Mouse (Mus musculus) liver, postnatal 0 days (tissue): ENCODE results near the gene Epha4. TPM values are rescaled to one million over a fixed set of nuclear protein-coding genes. Genes with fewer than 3 reads are reported as not detected.

Source experiments
- ATAC-seq: fragments of 200-750 bp; cut with Nextera tagmentation; 2 replicates; pipeline ENCODE4 v1.8.0; 2017; ENCODE audit warnings: mild to moderate bottlenecking, moderate library complexity
- DNase-seq: peaks from one replicate; pipeline ENCODE4 v3.0.0-alpha.2; 2016
- H3K27ac ChIP-seq: fragments of 300-500 bp; sonication (generic); 2 replicates; pipeline ENCODE4 v1.5.1; 2014; ENCODE audit warnings: antibody characterized with exemption, moderate library complexity, mild to moderate bottlenecking, low read depth
- H3K27me3 ChIP-seq: fragments of 300-500 bp; sonication (generic); 2 replicates; pipeline ENCODE4 v1.6.1; 2014; ENCODE audit warnings: low read length, control low read depth, mixed read lengths; ENCODE audit not compliant: insufficient read depth
- H3K36me3 ChIP-seq: fragments of 300-500 bp; sonication (generic); replicated peaks from 2 replicates; pipeline ENCODE4 v1.6.1; 2014; ENCODE audit warnings: mild to moderate bottlenecking, control low read depth, low read length, moderate library complexity, mixed read lengths; ENCODE audit not compliant: insufficient read depth
- H3K4me1 ChIP-seq: fragments of 300-500 bp; sonication (generic); 2 replicates; pipeline ENCODE4 v1.6.1; 2014; ENCODE audit warnings: antibody characterized with exemption, mild to moderate bottlenecking, control low read depth; ENCODE audit not compliant: insufficient read depth
- H3K4me2 ChIP-seq: fragments of 300-500 bp; sonication (generic); 2 replicates; pipeline ENCODE4 v1.6.1; 2014; ENCODE audit warnings: low read depth, mild to moderate bottlenecking, low read length, moderate library complexity, mixed read lengths
- H3K4me3 ChIP-seq: fragments of 300-500 bp; sonication (generic); 2 replicates; pipeline ENCODE4 v1.5.1; 2014; ENCODE audit warnings: low read depth, low read length
- H3K9ac ChIP-seq: fragments of 300-500 bp; sonication (generic); replicated peaks from 2 replicates; pipeline ENCODE4 v1.6.1; 2014; ENCODE audit warnings: mild to moderate bottlenecking, moderate library complexity
- H3K9me3 ChIP-seq: fragments of 300-500 bp; sonication (generic); 2 replicates; pipeline ENCODE4 v1.6.1; 2016; ENCODE audit warnings: mild to moderate bottlenecking, control low read depth, low read length, mixed read lengths
- CTCF ChIP-seq: sonication (generic); IDR thresholded peaks from 2 replicates; pipeline ENCODE4 v1.5.1; 2016; ENCODE audit warnings: antibody characterized with exemption, low read depth
- EP300 ChIP-seq: IDR thresholded peaks from 2 replicates; pipeline ENCODE4 v1.6.1; 2016; ENCODE audit warnings: antibody characterized with exemption, low read depth, mild to moderate bottlenecking
- WGBS: fragments of 180-500 bp; shearing (Covaris S2); extraction: QIAGEN DNeasy Blood & Tissue Kit; methylation state at CpG from one replicate; pipeline ENCODE4 v1.1.7; 2014; ENCODE audit not compliant: insufficient replicate concordance; 5-methylcytosine and 5-hydroxymethylcytosine counted together
- polyA plus RNA-seq: library from polyadenylated mRNA; unstranded; fragments of >200 nt; fragmentation: Nextera tagmentation; extraction: Ambion mirVana; gene quantifications from 2 replicates; pipeline ENCODE4 v1.2.1, GENCODE M21; 2015

The Epha4 gene
- polyA plus RNA-seq, 1 experiment from 2014 or later = 0.51 TPM

GRCm38 (mm10) chr1:77506038-77506855, 8.6 kb downstream of the Epha4 start:
- no peaks in the 10 kb centered on the region for H3K4me1 ChIP-seq
- 71% methylated on average over 21 of the region's 21 CpGs for WGBS
- H3K9ac ChIP-seq = no peak overlapping the region
- H3K27ac ChIP-seq = no peak overlapping the region
- DNase-seq (no peak), ATAC-seq (no peak)
- no peaks in the 10 kb centered on the region for H3K36me3 ChIP-seq
- no peak overlapping the region for H3K4me3 ChIP-seq
- H3K27me3 ChIP-seq = no peaks in the 10 kb centered on the region
- TF ChIP-seq CTCF (no peak), EP300 (no peak)
- no peaks in the 10 kb centered on the region for H3K9me3 ChIP-seq
- no peak overlapping the region for H3K4me2 ChIP-seq

- no peaks in the 10 kb centered on the region for H3K36me3 ChIP-seq
- WGBS = 84% methylated on average over 8 of the region's 8 CpGs
- no peaks in the 10 kb centered on the region for H3K9me3 ChIP-seq
- no peak overlapping the region for H3K4me2 ChIP-seq
- no peak for ATAC-seq
- no peak overlapping the region for H3K9ac ChIP-seq
- no peak for TF ChIP-seq EP300
- TF ChIP-seq CTCF = no peak
- no peaks in the 10 kb centered on the region for H3K27me3 ChIP-seq
- no peak overlapping the region for H3K4me3 ChIP-seq
- no peak overlapping the region for H3K27ac ChIP-seq
- DNase-seq = no peak
- H3K4me1 ChIP-seq = no peaks in the 10 kb centered on the region
Measured at GRCm38 (mm10) chr1:77505263-77505662, 9.6 kb downstream of the Epha4 start.

- H3K4me2 ChIP-seq = no peak overlapping the region
- WGBS = 60% methylated on average over 2 of the region's 2 CpGs
- ATAC-seq = no peak
- no peak for TF ChIP-seq EP300
- no peaks in the 10 kb centered on the region for H3K4me1 ChIP-seq
- no peak overlapping the region for H3K27ac ChIP-seq
- no peak for DNase-seq
- H3K4me3 ChIP-seq = no peak overlapping the region
- H3K9me3 ChIP-seq = no peaks in the 10 kb centered on the region
- H3K9ac ChIP-seq = no peak overlapping the region
- H3K36me3 ChIP-seq = no peaks in the 10 kb centered on the region
- no peaks in the 10 kb centered on the region for H3K27me3 ChIP-seq
Measured at GRCm38 (mm10) chr1:77504813-77505212, 10.1 kb downstream of the Epha4 start.

GRCm38 (mm10) chr1:77503711-77504181, 11.1 kb downstream of the Epha4 start:
- TF ChIP-seq CTCF (no peak), EP300 (no peak)
- H3K27me3 ChIP-seq = no peaks in the 10 kb centered on the region
- no peaks in the 10 kb centered on the region for H3K4me1 ChIP-seq
- no peak overlapping the region for H3K9ac ChIP-seq
- DNase-seq (no peak), ATAC-seq (no peak)
- no peaks in the 10 kb centered on the region for H3K36me3 ChIP-seq
- no peak overlapping the region for H3K4me3 ChIP-seq
- WGBS = 81% methylated on average over 8 of the region's 8 CpGs
- no peak overlapping the region for H3K27ac ChIP-seq
- no peaks in the 10 kb centered on the region for H3K9me3 ChIP-seq
- H3K4me2 ChIP-seq = no peak overlapping the region

GRCm38 (mm10) chr1:77502554-77503119, 12.3 kb downstream of the Epha4 start:
- Histone ChIP-seq H3K27me3 (no peaks in the 10 kb centered on the region), H3K27ac (no peak overlapping the region), H3K4me3 (no peak overlapping the region), H3K9me3 (no peaks in the 10 kb centered on the region), H3K4me2 (no peak overlapping the region), H3K4me1 (no peaks in the 10 kb centered on the region), H3K36me3 (no peaks in the 10 kb centered on the region), H3K9ac (no peak overlapping the region)
- DNase-seq = no peak
- TF ChIP-seq EP300 (no peak), CTCF (no peak)
- ATAC-seq = no peak
- WGBS = 62% methylated on average over 11 of the region's 11 CpGs

GRCm38 (mm10) chr1:77501363-77501933, 13.4 kb downstream of the Epha4 start:
- TF ChIP-seq EP300 = no peak
- Histone ChIP-seq H3K9ac (no peak overlapping the region), H3K4me1 (no peaks in the 10 kb centered on the region), H3K9me3 (no peaks in the 10 kb centered on the region), H3K4me2 (no peak overlapping the region), H3K36me3 (no peaks in the 10 kb centered on the region), H3K4me3 (no peak overlapping the region), H3K27me3 (no peaks in the 10 kb centered on the region), H3K27ac (no peak overlapping the region)
- no peak for DNase-seq
- ATAC-seq = no peak
- WGBS = 74% methylated on average over 13 of the region's 13 CpGs
